Mouse (Mus musculus) lung, postnatal 0 days (tissue): ENCODE data around the gene Ttbk2.

Source experiments
- CTCF ChIP-seq: IDR thresholded peaks from 2 replicates; pipeline ENCODE4 v1.5.1; 2016; ENCODE audit warnings: antibody characterized with exemption, mild to moderate bottlenecking
- EP300 ChIP-seq: IDR thresholded peaks from 2 replicates; pipeline ENCODE4 v1.6.1; 2016; ENCODE audit warnings: antibody characterized with exemption, mild to moderate bottlenecking, control low read depth

GRCm38 (mm10) chr2:120700379-120700885, 150.0 kb downstream of the Ttbk2 start:
- TF ChIP-seq CTCF (no peak), EP300 (no peak)
